Mouse (Mus musculus): ENCODE measurements at regions not wholly inside any gene's neighbourhood (a gene's known extent, or its start where the extent isn't known, plus 50 kb on each side); places are given as distances from the start of the nearest gene placed in this dataset.

GRCm38 (mm10) chr4:152833411-152834310, 356.0 kb upstream of the Kcnab2 start:
- H3K9ac ChIP-seq (ENCODE audit: low read depth, low read length) = no peak overlapping the region
- ATAC-seq (ENCODE audit: low read depth) = no peak
- no peaks in the 10 kb centered on the region for H3K4me1 ChIP-seq (ENCODE audit: control insufficient read depth, low read depth, low read length)
- H3K4me2 ChIP-seq (ENCODE audit: low read depth, low read length) = no peak overlapping the region
- no peak overlapping the region for H3K27ac ChIP-seq (ENCODE audit: low read length)
- H3K36me3 ChIP-seq (ENCODE audit: control insufficient read depth, insufficient read depth) = no peaks in the 10 kb centered on the region
- peaks cover 3% of the 10 kb centered on the region for H3K9me3 ChIP-seq (replicated peaks; ENCODE audit: control insufficient read depth, low read length)
- WGBS (ENCODE audit: insufficient replicate concordance) = 52% methylated on average over 23 of the region's 23 CpGs
- no peaks in the 10 kb centered on the region for H3K27me3 ChIP-seq (ENCODE audit: control insufficient read depth, insufficient read depth, low read depth, low read length)
- H3K4me3 ChIP-seq (ENCODE audit: low read depth, low read length) = no peak overlapping the region

GRCm38 (mm10) chr4:152832757-152833363, 355.2 kb upstream of the Kcnab2 start:
- H3K9me3 ChIP-seq (replicated peaks; ENCODE audit: control insufficient read depth, low read length) = peaks cover 10% of the 10 kb centered on the region
- no peaks in the 10 kb centered on the region for H3K4me1 ChIP-seq (ENCODE audit: control insufficient read depth, low read depth, low read length)
- WGBS (ENCODE audit: insufficient replicate concordance) = 67% methylated on average over 10 of the region's 10 CpGs

GRCm38 (mm10) chr4:152825185-152825584, 347.5 kb upstream of the Kcnab2 start:
- Histone ChIP-seq H3K27me3 (ENCODE audit: control insufficient read depth, insufficient read depth, low read depth, low read length) (no peaks in the 10 kb centered on the region), H3K36me3 (ENCODE audit: control insufficient read depth, insufficient read depth) (no peaks in the 10 kb centered on the region), H3K4me1 (ENCODE audit: control insufficient read depth, low read depth, low read length) (no peaks in the 10 kb centered on the region), H3K27ac (ENCODE audit: low read length) (no peak overlapping the region), H3K4me3 (ENCODE audit: low read depth, low read length) (no peak overlapping the region), H3K9me3 (replicated peaks; ENCODE audit: control insufficient read depth, low read length) (peaks cover 14% of the 10 kb centered on the region; the same call in 1 of the 2 replicates), H3K9ac (ENCODE audit: low read depth, low read length) (no peak overlapping the region), H3K4me2 (ENCODE audit: low read depth, low read length) (no peak overlapping the region)
- 18% methylated on average over 9 of the region's 12 CpGs for WGBS (ENCODE audit: insufficient replicate concordance)
- ATAC-seq (ENCODE audit: low read depth) = no peak

More at GRCm38 (mm10) chr4:152832757-152833363, 355.2 kb upstream of the Kcnab2 start:
- Histone ChIP-seq H3K27me3 (ENCODE audit: control insufficient read depth, insufficient read depth, low read depth, low read length) (no peaks in the 10 kb centered on the region), H3K27ac (ENCODE audit: low read length) (no peak overlapping the region), H3K4me2 (ENCODE audit: low read depth, low read length) (no peak overlapping the region), H3K9ac (ENCODE audit: low read depth, low read length) (no peak overlapping the region), H3K4me3 (ENCODE audit: low read depth, low read length) (no peak overlapping the region), H3K36me3 (ENCODE audit: control insufficient read depth, insufficient read depth) (no peaks in the 10 kb centered on the region)
- no peak for ATAC-seq (ENCODE audit: low read depth)

- H3K4me1 ChIP-seq (ENCODE audit: control insufficient read depth, low read depth, low read length) = no peaks in the 10 kb centered on the region
- no peak overlapping the region for H3K4me2 ChIP-seq (ENCODE audit: low read depth, low read length)
- H3K9ac ChIP-seq (ENCODE audit: low read depth, low read length) = no peak overlapping the region
- 38% methylated on average over 17 of the region's 17 CpGs for WGBS (ENCODE audit: insufficient replicate concordance)
- H3K4me3 ChIP-seq (ENCODE audit: low read depth, low read length) = no peak overlapping the region
- no peaks in the 10 kb centered on the region for H3K27me3 ChIP-seq (ENCODE audit: control insufficient read depth, insufficient read depth, low read depth, low read length)
- H3K36me3 ChIP-seq (ENCODE audit: control insufficient read depth, insufficient read depth) = no peaks in the 10 kb centered on the region
- no peaks in the 10 kb centered on the region; the same call in 1 of the 2 replicates for H3K9me3 ChIP-seq (replicated peaks; ENCODE audit: control insufficient read depth, low read length)
- H3K27ac ChIP-seq (ENCODE audit: low read length) = no peak overlapping the region
- ATAC-seq (ENCODE audit: low read depth) = no peak
Measured at GRCm38 (mm10) chr4:152816139-152816757, 338.6 kb upstream of the Kcnab2 start.

- H3K36me3 ChIP-seq (ENCODE audit: control insufficient read depth, insufficient read depth) = no peaks in the 10 kb centered on the region
- WGBS (ENCODE audit: insufficient replicate concordance) = 64% methylated on average over 7 of the region's 7 CpGs
Measured at GRCm38 (mm10) chr4:152806611-152807010, 328.9 kb upstream of the Kcnab2 start.

GRCm38 (mm10) chr4:152799392-152799791, 321.7 kb upstream of the Kcnab2 start:
- Histone ChIP-seq H3K9me3 (replicated peaks; ENCODE audit: control insufficient read depth, low read length) (no peaks in the 10 kb centered on the region; the same call in 1 of the 2 replicates), H3K4me2 (ENCODE audit: low read depth, low read length) (no peak overlapping the region), H3K27me3 (ENCODE audit: control insufficient read depth, insufficient read depth, low read depth, low read length) (no peaks in the 10 kb centered on the region), H3K9ac (ENCODE audit: low read depth, low read length) (no peak overlapping the region), H3K36me3 (ENCODE audit: control insufficient read depth, insufficient read depth) (no peaks in the 10 kb centered on the region), H3K27ac (ENCODE audit: low read length) (no peak overlapping the region), H3K4me3 (ENCODE audit: low read depth, low read length) (no peak overlapping the region), H3K4me1 (ENCODE audit: control insufficient read depth, low read depth, low read length) (no peaks in the 10 kb centered on the region)
- WGBS (ENCODE audit: insufficient replicate concordance) = 12% methylated on average over 10 of the region's 10 CpGs
- no peak for ATAC-seq (ENCODE audit: low read depth)

More at GRCm38 (mm10) chr4:152806611-152807010, 328.9 kb upstream of the Kcnab2 start:
- Histone ChIP-seq H3K9ac (ENCODE audit: low read depth, low read length) (no peak overlapping the region), H3K9me3 (replicated peaks; ENCODE audit: control insufficient read depth, low read length) (no peaks in the 10 kb centered on the region; the same call in 1 of the 2 replicates), H3K4me3 (ENCODE audit: low read depth, low read length) (no peak overlapping the region), H3K4me1 (ENCODE audit: control insufficient read depth, low read depth, low read length) (no peaks in the 10 kb centered on the region), H3K27ac (ENCODE audit: low read length) (no peak overlapping the region), H3K4me2 (ENCODE audit: low read depth, low read length) (no peak overlapping the region), H3K27me3 (ENCODE audit: control insufficient read depth, insufficient read depth, low read depth, low read length) (no peaks in the 10 kb centered on the region)
- no peak for ATAC-seq (ENCODE audit: low read depth)

- ATAC-seq (ENCODE audit: low read depth) = no peak
- 58% methylated on average over 7 of the region's 7 CpGs for WGBS (ENCODE audit: insufficient replicate concordance)
- Histone ChIP-seq H3K4me2 (ENCODE audit: low read depth, low read length) (no peak overlapping the region), H3K4me1 (ENCODE audit: control insufficient read depth, low read depth, low read length) (no peaks in the 10 kb centered on the region), H3K9me3 (replicated peaks; ENCODE audit: control insufficient read depth, low read length) (no peaks in the 10 kb centered on the region; the same call in 1 of the 2 replicates), H3K9ac (ENCODE audit: low read depth, low read length) (no peak overlapping the region), H3K27me3 (ENCODE audit: control insufficient read depth, insufficient read depth, low read depth, low read length) (no peaks in the 10 kb centered on the region), H3K27ac (ENCODE audit: low read length) (no peak overlapping the region), H3K36me3 (ENCODE audit: control insufficient read depth, insufficient read depth) (no peaks in the 10 kb centered on the region), H3K4me3 (ENCODE audit: low read depth, low read length) (no peak overlapping the region)
Measured at GRCm38 (mm10) chr4:152788431-152788830, 310.8 kb upstream of the Kcnab2 start.

- H3K27ac ChIP-seq (ENCODE audit: low read length) = no peak overlapping the region
- no peaks in the 10 kb centered on the region for H3K27me3 ChIP-seq (ENCODE audit: control insufficient read depth, insufficient read depth, low read depth, low read length)
- H3K4me1 ChIP-seq (ENCODE audit: control insufficient read depth, low read depth, low read length) = no peaks in the 10 kb centered on the region
- no peak overlapping the region for H3K4me3 ChIP-seq (ENCODE audit: low read depth, low read length)
- H3K9ac ChIP-seq (ENCODE audit: low read depth, low read length) = no peak overlapping the region
- ATAC-seq (ENCODE audit: low read depth) = no peak
- WGBS (ENCODE audit: insufficient replicate concordance) = 71% methylated on average over 2 of the region's 2 CpGs
- H3K36me3 ChIP-seq (ENCODE audit: control insufficient read depth, insufficient read depth) = no peaks in the 10 kb centered on the region
- no peak overlapping the region for H3K4me2 ChIP-seq (ENCODE audit: low read depth, low read length)
- no peaks in the 10 kb centered on the region; the same call in 1 of the 2 replicates for H3K9me3 ChIP-seq (replicated peaks; ENCODE audit: control insufficient read depth, low read length)
Measured at GRCm38 (mm10) chr4:152784972-152785371, 307.3 kb upstream of the Kcnab2 start.
